Mouse (Mus musculus) liver, embryonic 14.5 days (tissue): Measurements from ENCODE around the gene Ap1g2. TPM values are rescaled to one million over a fixed set of nuclear protein-coding genes. Genes with fewer than 3 reads are reported as not detected.

ENCODE experiments used
- ATAC-seq: fragments of 200-750 bp; cut with Nextera tagmentation; 2 replicates; pipeline ENCODE4 v1.8.0; 2017; ENCODE audit warnings: moderate number of reproducible peaks, mild to moderate bottlenecking, moderate library complexity; ENCODE audit not compliant: insufficient read depth
- DNase-seq, 3 experiments: peaks; one replicate each; pipeline ENCODE4 v3.0.0-alpha.2; 2012 to 2013; ENCODE audit warnings: low read depth in 3 of 3, low spot score in 3 of 3
- H3K27ac ChIP-seq: fragments of 300-500 bp; sonication (generic); 2 replicates; pipeline ENCODE4 v1.5.1; 2014; ENCODE audit warnings: moderate library complexity, mild to moderate bottlenecking, control low read depth, inconsistent platforms
- H3K27me3 ChIP-seq: fragments of 300-500 bp; sonication (generic); 2 replicates; pipeline ENCODE4 v1.6.1; 2014; ENCODE audit warnings: mild to moderate bottlenecking, low read length, moderate library complexity; ENCODE audit not compliant: control insufficient read depth, insufficient read depth
- H3K36me3 ChIP-seq: fragments of 300-500 bp; sonication (generic); replicated peaks from 2 replicates; pipeline ENCODE4 v1.6.1; 2014; ENCODE audit warnings: low read depth; ENCODE audit not compliant: control insufficient read depth, insufficient read depth
- H3K4me1 ChIP-seq, 2 experiments: fragments of 200-500 bp in 1 of 2; fragments of 300-500 bp in 1 of 2; sonication (generic) in 1 of 2; replicated peaks; 2 replicates each; pipeline ENCODE4 v1.6.1; 2012 to 2014; ENCODE audit warnings: antibody characterized with exemption in 1 of 2, inconsistent platforms in 1 of 2, low read length in 1 of 2; ENCODE audit not compliant: control insufficient read depth in 2 of 2, insufficient read depth in 2 of 2
- H3K4me2 ChIP-seq: fragments of 300-500 bp; sonication (generic); 2 replicates; pipeline ENCODE4 v1.6.1; 2014; ENCODE audit warnings: low read depth, mild to moderate bottlenecking, control low read depth, moderate library complexity
- H3K4me3 ChIP-seq, 2 experiments: fragments of 200-500 bp in 1 of 2; fragments of 300-500 bp in 1 of 2; sonication (generic) in 1 of 2; 2 replicates each; pipeline ENCODE4 v1.5.1; 2012 to 2014; ENCODE audit warnings: low read depth in 2 of 2, low read length in 2 of 2, mild to moderate bottlenecking in 2 of 2, control low read depth in 1 of 2, inconsistent platforms in 1 of 2, moderate library complexity in 1 of 2; ENCODE audit not compliant: insufficient read depth in 1 of 2
- H3K9ac ChIP-seq: fragments of 300-500 bp; sonication (generic); replicated peaks from 2 replicates; pipeline ENCODE4 v1.6.1; 2014; ENCODE audit warnings: mild to moderate bottlenecking, control low read depth, moderate library complexity
- H3K9me3 ChIP-seq: fragments of 300-500 bp; sonication (generic); 2 replicates; pipeline ENCODE4 v1.6.1; 2016; ENCODE audit warnings: low read length, mixed read lengths; ENCODE audit not compliant: control insufficient read depth
- CTCF ChIP-seq: IDR thresholded peaks from 2 replicates; pipeline ENCODE4 v1.5.1; 2016; ENCODE audit warnings: antibody characterized with exemption, low read depth, control low read depth
- EP300 ChIP-seq: IDR thresholded peaks from 2 replicates; pipeline ENCODE4 v1.6.1; 2016; ENCODE audit warnings: antibody characterized with exemption, low read depth
- WGBS: fragments of 180-500 bp; shearing (Covaris S2); extraction: QIAGEN DNeasy Blood & Tissue Kit; methylation state at CpG from one replicate; pipeline ENCODE4 v1.1.7; 2014; ENCODE audit not compliant: insufficient replicate concordance; 5-methylcytosine and 5-hydroxymethylcytosine counted together
- polyA plus RNA-seq, 2 experiments: library from polyadenylated mRNA; depleted of rRNA in 1 of 2; stranded (reverse) in 1 of 2; unstranded in 1 of 2; fragments of >200 nt; fragmentation: Nextera tagmentation in 1 of 2; extraction: Ambion mirVana in 1 of 2; gene quantifications; 2 replicates each; pipeline versions ENCODE4 v1.2.1 to v1.2.3; 2012 to 2014

Ap1g2 gene
- polyA plus RNA-seq, 2 experiments = 13.4 to 21.2 TPM

DNA sequence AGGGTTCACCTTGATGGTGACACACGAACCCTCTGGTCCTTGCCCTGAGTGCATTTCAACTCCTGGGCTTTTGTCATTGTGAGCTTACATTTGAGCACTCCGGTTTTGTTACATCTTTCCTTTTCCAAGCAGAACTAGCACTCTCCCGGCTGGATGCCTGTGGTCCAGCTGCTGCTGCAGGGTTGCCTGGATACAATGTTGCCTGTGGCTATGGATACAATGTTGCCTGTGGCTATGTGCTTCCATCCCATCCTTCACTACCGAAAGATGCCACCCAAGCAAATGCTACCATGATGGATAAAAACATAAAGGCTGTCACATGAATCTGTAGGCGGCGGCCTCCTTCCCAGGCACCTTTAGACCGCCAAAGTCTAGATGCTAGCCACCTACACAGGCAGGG, 20.1 kb upstream of the Ap1g2 start:
- no peak for TF ChIP-seq EP300
- TF ChIP-seq CTCF = no peak
- Histone ChIP-seq H3K4me1 (no peaks in the 10 kb centered on the region; a peak in 1 of 4 replicates), H3K27me3 (no peaks in the 10 kb centered on the region), H3K36me3 (no peaks in the 10 kb centered on the region), H3K9me3 (no peaks in the 10 kb centered on the region), H3K4me3 (no peak overlapping the region), H3K4me2 (no peak overlapping the region), H3K27ac (no peak overlapping the region), H3K9ac (no peak overlapping the region)
- no peak for ATAC-seq
- WGBS = 72% methylated on average over 7 of the region's 7 CpGs
- no peak for DNase-seq

DNA sequence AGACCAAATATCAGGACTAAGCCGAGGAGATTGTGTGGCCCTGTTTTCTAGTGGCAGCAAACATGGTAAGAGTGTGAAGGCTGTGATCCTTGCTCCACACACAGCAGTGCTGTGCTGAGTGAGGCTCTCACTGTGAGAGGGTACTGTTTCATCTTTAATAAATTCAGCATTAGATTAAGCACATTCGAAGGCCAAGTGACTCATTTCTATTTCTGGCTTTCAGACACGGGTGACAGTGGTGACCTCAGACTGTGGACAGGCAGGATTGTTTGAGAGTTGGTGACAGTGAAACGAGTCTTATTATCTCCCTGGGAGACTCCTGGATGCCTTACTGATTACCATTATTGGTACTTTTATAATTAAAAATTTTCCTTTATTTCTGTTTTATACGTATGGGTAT, 19.3 kb upstream of the Ap1g2 start:
- TF ChIP-seq EP300 (no peak), CTCF (no peak)
- Histone ChIP-seq H3K4me2 (no peak overlapping the region), H3K4me1 (no peaks in the 10 kb centered on the region; a peak in 1 of 4 replicates), H3K9ac (no peak overlapping the region), H3K36me3 (no peaks in the 10 kb centered on the region), H3K4me3 (no peak overlapping the region), H3K27me3 (no peaks in the 10 kb centered on the region), H3K27ac (no peak overlapping the region), H3K9me3 (no peaks in the 10 kb centered on the region)
- ATAC-seq (no peak), DNase-seq (no peak)
- 54% methylated on average over 5 of the region's 5 CpGs for WGBS

- TF ChIP-seq CTCF (no peak), EP300 (no peak)
- H3K4me1 ChIP-seq = no peaks in the 10 kb centered on the region; a peak in 1 of 4 replicates
- no peak for ATAC-seq
- peaks cover 3% of the 10 kb centered on the region for H3K27me3 ChIP-seq
- no peak for DNase-seq
- H3K4me2 ChIP-seq = no peak overlapping the region
- no peak overlapping the region for H3K9ac ChIP-seq
- no peak overlapping the region for H3K27ac ChIP-seq
- H3K4me3 ChIP-seq = no peak overlapping the region
- WGBS = 38% methylated on average over 8 of the region's 8 CpGs
- no peaks in the 10 kb centered on the region for H3K36me3 ChIP-seq
- H3K9me3 ChIP-seq = no peaks in the 10 kb centered on the region
These were observed 16.0 kb upstream of the Ap1g2 start for GRCm38 (mm10) chr14:55122359-55122758.

DNA sequence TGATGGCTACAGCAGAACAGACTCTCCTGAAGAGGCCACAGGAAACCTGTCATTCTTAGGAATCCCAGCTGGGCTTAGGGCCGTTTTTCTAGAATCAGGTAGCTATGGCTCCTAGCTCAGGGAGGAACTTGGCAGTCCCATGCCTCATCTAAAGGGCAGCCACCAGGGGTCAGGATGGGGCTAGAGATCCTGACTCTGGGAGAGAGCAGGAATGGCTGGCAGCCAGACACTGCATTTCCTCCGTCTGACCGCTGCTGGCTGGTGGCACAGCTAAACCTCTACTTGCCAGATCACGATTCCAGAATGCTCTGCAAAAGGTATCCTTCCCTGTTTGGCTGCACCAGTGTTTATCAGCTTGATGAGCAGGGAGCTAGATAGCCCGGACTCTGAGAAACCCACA, 15.6 kb upstream of the Ap1g2 start:
- Histone ChIP-seq H3K36me3 (no peaks in the 10 kb centered on the region), H3K4me3 (no peak overlapping the region), H3K9ac (no peak overlapping the region), H3K27me3 (peaks cover 7% of the 10 kb centered on the region), H3K9me3 (no peaks in the 10 kb centered on the region), H3K4me2 (no peak overlapping the region), H3K27ac (no peak overlapping the region), H3K4me1 (no peaks in the 10 kb centered on the region; a peak in 1 of 4 replicates)
- peak in 1 of 3 experiments; percentile 20 for DNase-seq
- TF ChIP-seq EP300 (no peak), CTCF (peak; percentile 74)
- no peak for ATAC-seq
- WGBS = 6% methylated on average over 5 of the region's 5 CpGs

- no peaks in the 10 kb centered on the region; a peak in 1 of 4 replicates for H3K4me1 ChIP-seq
- no peaks in the 10 kb centered on the region for H3K36me3 ChIP-seq
- H3K4me2 ChIP-seq = no peak overlapping the region
- WGBS = 45% methylated on average over 4 of the region's 4 CpGs
- H3K9me3 ChIP-seq = no peaks in the 10 kb centered on the region
- no peak overlapping the region for H3K4me3 ChIP-seq
- H3K27ac ChIP-seq = no peak overlapping the region
- ATAC-seq (no peak), DNase-seq (no peak)
- peaks cover 31% of the 10 kb centered on the region for H3K27me3 ChIP-seq
- no peak overlapping the region for H3K9ac ChIP-seq
- TF ChIP-seq EP300 (no peak), CTCF (peak; percentile 63)
These were observed 13.2 kb upstream of the Ap1g2 start for GRCm38 (mm10) chr14:55119421-55120134.
